Mouse (Mus musculus) urinary bladder, postnatal 25 days (tissue): Measurements from ENCODE around the gene Gm29735.
"Not testable (repeated sequence)": the region's sequence is repeated elsewhere in the genome, so short reads cannot be mapped to it uniquely, and the experiment has no call there.

ENCODE experiments used
- DNase-seq: peaks from one replicate; pipeline ENCODE4 v3.0.0; 2022; ENCODE audit warnings: low spot score

Gm29735 gene

DNA sequence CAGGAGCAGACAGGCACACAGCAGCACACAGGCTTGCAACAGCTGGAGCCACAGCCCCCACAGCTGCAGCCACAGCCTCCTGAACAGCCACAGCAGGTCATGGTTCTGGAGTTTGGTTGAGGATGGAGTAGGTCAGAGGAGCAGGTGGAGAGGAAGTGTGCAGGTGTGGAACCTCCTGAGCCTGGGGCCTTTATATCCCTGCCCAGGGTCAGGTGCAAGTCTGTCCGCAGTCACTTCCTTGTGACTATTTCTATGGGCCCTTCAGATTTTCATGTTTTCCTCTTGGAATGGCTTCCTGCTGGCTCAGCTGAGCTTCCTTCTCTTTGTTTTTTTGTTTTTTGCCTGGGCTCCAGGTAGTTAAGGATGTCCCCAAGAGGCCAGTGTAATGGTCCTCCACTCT lies 36.3 kb downstream of the Gm29735 start, which contains the start of gene Gm45618:
Gm45618 (minus strand) TSS at position 101 of the 400 bp plus-strand sequence.
- not testable (repeated sequence) for DNase-seq

DNA sequence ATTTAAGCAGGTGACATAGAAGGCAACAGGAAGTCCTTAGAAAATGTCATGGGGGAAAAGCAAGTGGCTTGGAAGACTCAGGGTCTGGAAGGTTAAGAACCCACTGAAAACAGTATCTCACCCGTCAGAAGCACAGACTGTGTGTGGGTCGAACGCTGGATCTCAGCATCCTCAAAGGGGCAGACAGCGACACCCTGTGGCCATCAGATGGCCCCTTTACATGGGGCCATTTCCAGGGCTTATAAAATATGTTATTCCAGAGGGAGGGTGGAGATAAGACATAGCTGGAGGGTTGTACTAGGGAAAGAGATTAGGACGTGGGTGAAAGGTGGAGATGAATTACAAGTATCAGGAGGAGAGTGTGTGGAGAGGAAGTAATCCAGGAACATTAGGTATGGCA lies 37.3 kb downstream of the Gm29735 start:
- DNase-seq: no peak
